Mouse (Mus musculus) granulocyte monocyte progenitor cell, adult 5-6 weeks (primary cell): ENCODE results near the gene Ly6g5c. TPM values are rescaled to one million over a fixed set of nuclear protein-coding genes. Genes with fewer than 3 reads are reported as not detected.

Source experiments
- total RNA-seq, 2 experiments: library from RNA; stranded (forward) in 1 of 2; stranded (reverse) in 1 of 2; fragments of 200-712, 200-1000 nt in 1 of 2; fragments of >200 nt in 1 of 2; fragmentation: Nextera tagmentation in 1 of 2; gene quantifications; 2 replicates each; pipeline ENCODE4 v1.2.3; 2014 to 2017

Ly6g5c gene
- total RNA-seq, 2 experiments from 2014 or later: not detected

Other genes starting within 250 kb of the Ly6g5c start
Only the 30 nearest of the 43 such genes appear.
- gene Hspa1l, start 135.6 kb upstream of the Ly6g5c start, total RNA-seq (2014; fragmentation: Nextera tagmentation): not detected in 2 replicates
- 0.09 TPM in 1 of 2 replicates, not detected in the other for gene Hspa1l, start 135.6 kb upstream of the Ly6g5c start, total RNA-seq (2017)
- gene Lsm2, start 126.4 kb upstream of the Ly6g5c start, total RNA-seq (2014; fragmentation: Nextera tagmentation): 129 and 305 TPM in 2 replicates
- gene Lsm2, start 126.4 kb upstream of the Ly6g5c start, total RNA-seq (2017): 42.0 and 71.6 TPM in 2 replicates
- gene Vars, start 107.3 kb upstream of the Ly6g5c start, total RNA-seq (2014; fragmentation: Nextera tagmentation): 75.6 and 150 TPM in 2 replicates
- 174 and 181 TPM in 2 replicates for gene Vars, start 107.3 kb upstream of the Ly6g5c start, total RNA-seq (2017)
- 0.11 and 0.19 TPM in 2 replicates for gene Vwa7, start 91.7 kb upstream of the Ly6g5c start, total RNA-seq (2014; fragmentation: Nextera tagmentation)
- not detected in 2 replicates for gene Vwa7, start 91.7 kb upstream of the Ly6g5c start, total RNA-seq (2017)
- 2.5 TPM in 1 of 2 replicates, not detected in the other for gene Sapcd1, start 80.3 kb upstream of the Ly6g5c start, total RNA-seq (2014; fragmentation: Nextera tagmentation)
- 0.90 TPM in 1 of 2 replicates, not detected in the other for gene Sapcd1, start 80.3 kb upstream of the Ly6g5c start, total RNA-seq (2017)
- gene Msh5, start 61.5 kb upstream of the Ly6g5c start, total RNA-seq (2014; fragmentation: Nextera tagmentation): 0.19 and 6.8 TPM in 2 replicates
- 0.62 and 3.6 TPM in 2 replicates for gene Msh5, start 61.5 kb upstream of the Ly6g5c start, total RNA-seq (2017)
- gene Clic1, start 58.3 kb upstream of the Ly6g5c start, total RNA-seq (2014; fragmentation: Nextera tagmentation): 231 and 245 TPM in 2 replicates
- 268 and 347 TPM in 2 replicates for gene Clic1, start 58.3 kb upstream of the Ly6g5c start, total RNA-seq (2017)
- 3.4 TPM in 1 of 2 replicates, not detected in the other for gene Ddah2, start 49.2 kb upstream of the Ly6g5c start, total RNA-seq (2014; fragmentation: Nextera tagmentation)
- gene Ddah2, start 49.2 kb upstream of the Ly6g5c start, total RNA-seq (2017): 0.57 and 3.7 TPM in 2 replicates
- gene Ly6g6c, start 42.9 kb upstream of the Ly6g5c start, total RNA-seq (2014; fragmentation: Nextera tagmentation): not detected in 2 replicates
- gene Ly6g6c, start 42.9 kb upstream of the Ly6g5c start, total RNA-seq (2017): not detected in 2 replicates
- gene Mpig6b, start 42.1 kb upstream of the Ly6g5c start, total RNA-seq (2014; fragmentation: Nextera tagmentation): not detected in 2 replicates
- not detected in 2 replicates for gene Mpig6b, start 42.1 kb upstream of the Ly6g5c start, total RNA-seq (2017)
- gene Ly6g6e, start 31.4 kb upstream of the Ly6g5c start, total RNA-seq (2014; fragmentation: Nextera tagmentation): not detected in 2 replicates
- not detected in 2 replicates for gene Ly6g6e, start 31.4 kb upstream of the Ly6g5c start, total RNA-seq (2017)
- not detected in 2 replicates for gene Ly6g6d, start 30.2 kb upstream of the Ly6g5c start, total RNA-seq (2014; fragmentation: Nextera tagmentation)
- gene Ly6g6d, start 30.2 kb upstream of the Ly6g5c start, total RNA-seq (2017): not detected in 2 replicates
- not detected in 2 replicates for gene Ly6g6f, start 22.7 kb upstream of the Ly6g5c start, total RNA-seq (2014; fragmentation: Nextera tagmentation)
- not detected in 2 replicates for gene Ly6g6f, start 22.7 kb upstream of the Ly6g5c start, total RNA-seq (2017)
- gene Abhd16a, start 19.0 kb upstream of the Ly6g5c start, total RNA-seq (2014; fragmentation: Nextera tagmentation): 26.7 and 33.3 TPM in 2 replicates
- 27.7 and 35.0 TPM in 2 replicates for gene Abhd16a, start 19.0 kb upstream of the Ly6g5c start, total RNA-seq (2017)
- gene Ly6g5b, start 7.1 kb downstream of the Ly6g5c start, total RNA-seq (2014; fragmentation: Nextera tagmentation): 1.6 TPM in 1 of 2 replicates, not detected in the other
- 0.56 TPM in 1 of 2 replicates, not detected in the other for gene Ly6g5b, start 7.1 kb downstream of the Ly6g5c start, total RNA-seq (2017)
- 21.2 and 25.4 TPM in 2 replicates for gene Gpank1, start 13.2 kb downstream of the Ly6g5c start, total RNA-seq (2014; fragmentation: Nextera tagmentation)
- gene Gpank1, start 13.2 kb downstream of the Ly6g5c start, total RNA-seq (2017): 24.0 and 26.9 TPM in 2 replicates
- gene Csnk2b, start 13.8 kb downstream of the Ly6g5c start, total RNA-seq (2014; fragmentation: Nextera tagmentation): 289 and 384 TPM in 2 replicates
- 277 and 317 TPM in 2 replicates for gene Csnk2b, start 13.8 kb downstream of the Ly6g5c start, total RNA-seq (2017)
- 16.3 and 18.4 TPM in 2 replicates for gene D17H6S53E, start 18.1 kb downstream of the Ly6g5c start, total RNA-seq (2014; fragmentation: Nextera tagmentation)
- gene D17H6S53E, start 18.1 kb downstream of the Ly6g5c start, total RNA-seq (2017): 7.9 and 10.7 TPM in 2 replicates
- gene Apom, start 23.8 kb downstream of the Ly6g5c start, total RNA-seq (2014; fragmentation: Nextera tagmentation): not detected in 2 replicates
- 1.2 TPM in 1 of 2 replicates, not detected in the other for gene Apom, start 23.8 kb downstream of the Ly6g5c start, total RNA-seq (2017)
- 93.9 and 111 TPM in 2 replicates for gene Bag6, start 26.9 kb downstream of the Ly6g5c start, total RNA-seq (2014; fragmentation: Nextera tagmentation)
- 68.8 and 74.0 TPM in 2 replicates for gene Bag6, start 26.9 kb downstream of the Ly6g5c start, total RNA-seq (2017)
- gene Prrc2a, start 56.6 kb downstream of the Ly6g5c start, total RNA-seq (2014; fragmentation: Nextera tagmentation): 254 and 306 TPM in 2 replicates
- gene Prrc2a, start 56.6 kb downstream of the Ly6g5c start, total RNA-seq (2017): 43.2 and 67.9 TPM in 2 replicates
- 15.1 and 20.8 TPM in 2 replicates for gene Aif1, start 67.8 kb downstream of the Ly6g5c start, total RNA-seq (2014; fragmentation: Nextera tagmentation)
- gene Aif1, start 67.8 kb downstream of the Ly6g5c start, total RNA-seq (2017): 7.8 and 14.3 TPM in 2 replicates
- gene Lst1, start 80.2 kb downstream of the Ly6g5c start, total RNA-seq (2014; fragmentation: Nextera tagmentation): 78.7 and 89.0 TPM in 2 replicates
- gene Lst1, start 80.2 kb downstream of the Ly6g5c start, total RNA-seq (2017): 55.5 and 115 TPM in 2 replicates
- 1.6 TPM in 1 of 2 replicates, not detected in the other for gene Ltb, start 86.2 kb downstream of the Ly6g5c start, total RNA-seq (2014; fragmentation: Nextera tagmentation)
- 0.41 and 0.99 TPM in 2 replicates for gene Ltb, start 86.2 kb downstream of the Ly6g5c start, total RNA-seq (2017)
- 5.9 and 12.2 TPM in 2 replicates for gene Tnf, start 93.7 kb downstream of the Ly6g5c start, total RNA-seq (2014; fragmentation: Nextera tagmentation)
- gene Tnf, start 93.7 kb downstream of the Ly6g5c start, total RNA-seq (2017): 13.1 and 15.2 TPM in 2 replicates
- not detected in 2 replicates for gene Lta, start 97.1 kb downstream of the Ly6g5c start, total RNA-seq (2014; fragmentation: Nextera tagmentation)
- gene Lta, start 97.1 kb downstream of the Ly6g5c start, total RNA-seq (2017): not detected in 2 replicates
- gene Gm16181, start 112.6 kb downstream of the Ly6g5c start, total RNA-seq (2014; fragmentation: Nextera tagmentation): not detected in 2 replicates
- 0.82 TPM in 1 of 2 replicates, not detected in the other for gene Gm16181, start 112.6 kb downstream of the Ly6g5c start, total RNA-seq (2017)
- gene Atp6v1g2, start 125.4 kb downstream of the Ly6g5c start, total RNA-seq (2014; fragmentation: Nextera tagmentation): 10.0 and 11.7 TPM in 2 replicates
- 2.0 and 3.9 TPM in 2 replicates for gene Atp6v1g2, start 125.4 kb downstream of the Ly6g5c start, total RNA-seq (2017)
- 4.5 and 5.2 TPM in 2 replicates for gene Nfkbil1, start 127.5 kb downstream of the Ly6g5c start, total RNA-seq (2014; fragmentation: Nextera tagmentation)
- gene Nfkbil1, start 127.5 kb downstream of the Ly6g5c start, total RNA-seq (2017): 5.3 and 5.9 TPM in 2 replicates
- gene Ddx39b, start 133.5 kb downstream of the Ly6g5c start, total RNA-seq (2014; fragmentation: Nextera tagmentation): 411 and 417 TPM in 2 replicates
- gene Ddx39b, start 133.5 kb downstream of the Ly6g5c start, total RNA-seq (2017): 175 and 187 TPM in 2 replicates